Mouse (Mus musculus): ENCODE measurements around the gene Gas1. TPM values are rescaled to one million over a fixed set of nuclear protein-coding genes. Genes with fewer than 3 reads are reported as not detected.

Gene Gas1
- polyA plus RNA-seq, 1 experiment = 9.3 TPM

GRCm38 (mm10) chr13:60154170-60154569 is 23.0 kb downstream of the Gas1 start:
- no peak overlapping the region for H3K27ac ChIP-seq (ENCODE audit: insufficient read depth, low read length)
- H3K4me3 ChIP-seq (ENCODE audit: insufficient read depth, low read length) = no peak overlapping the region
- TF ChIP-seq POLR2A (IDR thresholded peaks at IDR 0.05; ENCODE audit: extremely low read depth, insufficient read depth, low read length) (no peak), CTCF (IDR thresholded peaks at IDR 0.05; ENCODE audit: extremely low read depth, insufficient read depth, low read length) (no peak)
- no peaks in the 10 kb centered on the region for H3K4me1 ChIP-seq (ENCODE audit: control insufficient read depth, insufficient read depth, low read length)

- Histone ChIP-seq H3K27ac (ENCODE audit: insufficient read depth, low read length) (no peak overlapping the region), H3K4me1 (ENCODE audit: control insufficient read depth, insufficient read depth, low read length) (peaks cover 2% of the 10 kb centered on the region; the same call in 1 of the 2 replicates), H3K4me3 (ENCODE audit: insufficient read depth, low read length) (no peak overlapping the region)
- TF ChIP-seq POLR2A (IDR thresholded peaks at IDR 0.05; ENCODE audit: extremely low read depth, insufficient read depth, low read length) = no peak
- TF ChIP-seq CTCF (IDR thresholded peaks at IDR 0.05; ENCODE audit: extremely low read depth, insufficient read depth, low read length) = no peak
Measured at GRCm38 (mm10) chr13:60148235-60148634, 28.9 kb downstream of the Gas1 start.

DNA sequence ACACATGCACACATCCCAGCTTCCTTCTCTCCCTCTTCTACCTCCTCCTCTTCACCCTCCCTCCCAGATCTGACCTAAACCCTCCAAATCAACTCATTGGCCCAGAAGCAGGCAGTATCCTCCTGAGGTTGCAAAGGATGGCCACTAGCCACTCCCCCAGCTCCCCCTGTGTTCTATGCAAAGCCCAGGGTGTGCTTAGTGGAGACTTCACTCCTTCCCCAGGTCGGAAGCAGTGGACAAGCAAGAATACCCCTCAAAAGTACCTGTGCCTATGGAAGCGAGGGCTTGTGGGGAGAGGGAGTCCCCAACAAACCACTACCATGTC is 29.3 kb downstream of the Gas1 start:
- H3K4me1 ChIP-seq (ENCODE audit: control insufficient read depth, insufficient read depth, low read length) = peaks cover 2% of the 10 kb centered on the region; the same call in 1 of the 2 replicates
- H3K27ac ChIP-seq (ENCODE audit: insufficient read depth, low read length) = no peak overlapping the region
- no peak for TF ChIP-seq POLR2A (IDR thresholded peaks at IDR 0.05; ENCODE audit: extremely low read depth, insufficient read depth, low read length)
- no peak for TF ChIP-seq CTCF (IDR thresholded peaks at IDR 0.05; ENCODE audit: extremely low read depth, insufficient read depth, low read length)
- peak overlapping the region; percentile 35; the same call in 1 of the 2 replicates for H3K4me3 ChIP-seq (ENCODE audit: insufficient read depth, low read length)

- TF ChIP-seq CTCF (IDR thresholded peaks at IDR 0.05; ENCODE audit: extremely low read depth, insufficient read depth, low read length) (no peak), POLR2A (IDR thresholded peaks at IDR 0.05; ENCODE audit: extremely low read depth, insufficient read depth, low read length) (no peak)
- Histone ChIP-seq H3K4me3 (ENCODE audit: insufficient read depth, low read length) (peak overlapping the region; percentile 35), H3K27ac (ENCODE audit: insufficient read depth, low read length) (no peak overlapping the region), H3K4me1 (ENCODE audit: control insufficient read depth, insufficient read depth, low read length) (peaks cover 2% of the 10 kb centered on the region; the same call in 1 of the 2 replicates)
Measured at GRCm38 (mm10) chr13:60146994-60147856, 29.9 kb downstream of the Gas1 start.

GRCm38 (mm10) chr13:60146231-60146630 is 30.9 kb downstream of the Gas1 start:
- Histone ChIP-seq H3K4me3 (ENCODE audit: insufficient read depth, low read length) (no peak overlapping the region), H3K27ac (ENCODE audit: insufficient read depth, low read length) (no peak overlapping the region), H3K4me1 (ENCODE audit: control insufficient read depth, insufficient read depth, low read length) (peaks cover 2% of the 10 kb centered on the region; the same call in 1 of the 2 replicates)
- no peak for TF ChIP-seq POLR2A (IDR thresholded peaks at IDR 0.05; ENCODE audit: extremely low read depth, insufficient read depth, low read length)
- no peak for TF ChIP-seq CTCF (IDR thresholded peaks at IDR 0.05; ENCODE audit: extremely low read depth, insufficient read depth, low read length)

GRCm38 (mm10) chr13:60136962-60137361 is 40.2 kb downstream of the Gas1 start:
- Histone ChIP-seq H3K4me1 (ENCODE audit: control insufficient read depth, insufficient read depth, low read length) (peaks cover 1% of the 10 kb centered on the region; the same call in 1 of the 2 replicates), H3K4me3 (ENCODE audit: insufficient read depth, low read length) (no peak overlapping the region), H3K27ac (ENCODE audit: insufficient read depth, low read length) (no peak overlapping the region)
- TF ChIP-seq CTCF (IDR thresholded peaks at IDR 0.05; ENCODE audit: extremely low read depth, insufficient read depth, low read length) = no peak
- no peak for TF ChIP-seq POLR2A (IDR thresholded peaks at IDR 0.05; ENCODE audit: extremely low read depth, insufficient read depth, low read length)

- no peak for TF ChIP-seq POLR2A (IDR thresholded peaks at IDR 0.05; ENCODE audit: extremely low read depth, insufficient read depth, low read length)
- TF ChIP-seq CTCF (IDR thresholded peaks at IDR 0.05; ENCODE audit: extremely low read depth, insufficient read depth, low read length) = no peak
- no peak overlapping the region for H3K4me3 ChIP-seq (ENCODE audit: insufficient read depth, low read length)
- H3K27ac ChIP-seq (ENCODE audit: insufficient read depth, low read length) = no peak overlapping the region
- H3K4me1 ChIP-seq (ENCODE audit: control insufficient read depth, insufficient read depth, low read length) = peaks cover 1% of the 10 kb centered on the region
Measured at GRCm38 (mm10) chr13:60134439-60134799, 42.7 kb downstream of the Gas1 start.

GRCm38 (mm10) chr13:60133716-60134438 is 43.3 kb downstream of the Gas1 start:
- Histone ChIP-seq H3K4me1 (ENCODE audit: control insufficient read depth, insufficient read depth, low read length) (no peaks in the 10 kb centered on the region; the same call in 1 of the 2 replicates), H3K4me3 (ENCODE audit: insufficient read depth, low read length) (no peak overlapping the region), H3K27ac (ENCODE audit: insufficient read depth, low read length) (no peak overlapping the region)
- no peak for TF ChIP-seq CTCF (IDR thresholded peaks at IDR 0.05; ENCODE audit: extremely low read depth, insufficient read depth, low read length)
- TF ChIP-seq POLR2A (IDR thresholded peaks at IDR 0.05; ENCODE audit: extremely low read depth, insufficient read depth, low read length) = no peak

- H3K27ac ChIP-seq (ENCODE audit: insufficient read depth, low read length) = no peak overlapping the region
- H3K4me3 ChIP-seq (ENCODE audit: insufficient read depth, low read length) = no peak overlapping the region
- TF ChIP-seq CTCF (IDR thresholded peaks at IDR 0.05; ENCODE audit: extremely low read depth, insufficient read depth, low read length) (no peak), POLR2A (IDR thresholded peaks at IDR 0.05; ENCODE audit: extremely low read depth, insufficient read depth, low read length) (no peak)
- no peaks in the 10 kb centered on the region; the same call in 1 of the 2 replicates for H3K4me1 ChIP-seq (ENCODE audit: control insufficient read depth, insufficient read depth, low read length)
Measured at GRCm38 (mm10) chr13:60131771-60132170, 45.4 kb downstream of the Gas1 start.

Data from cortical plate, adult 2 months (tissue).